Mouse (Mus musculus): Measurements from ENCODE around the gene Rec114.

GRCm38 (mm10) chr9:58683372-58683771 lies 60.4 kb downstream of the Rec114 start:
- TF ChIP-seq CTCF (IDR thresholded peaks at IDR 0.05; ENCODE audit: extremely low read depth, insufficient read depth, insufficient read length, insufficient replicate concordance) (no peak), POLR2A (IDR thresholded peaks at IDR 0.05; ENCODE audit: low read depth, low read length) (no peak)
